Mouse (Mus musculus): ENCODE results near the gene Mgam. TPM values are rescaled to one million over a fixed set of nuclear protein-coding genes. Genes with fewer than 3 reads are reported as not detected.

Mgam gene
- polyA plus RNA-seq, 1 experiment, result 0.18 TPM

- WGBS, result 87% methylated on average over 8 of the region's 8 CpGs
- no peak overlapping the region for H3K27ac ChIP-seq (ENCODE audit: insufficient read depth, low read length)
- H3K4me1 ChIP-seq (ENCODE audit: control insufficient read depth, insufficient read depth, insufficient read length), result no peaks in the 10 kb centered on the region
- no peak for DNase-seq (ENCODE audit: low read depth in 1 of 2, low spot score in 2 of 2)
- H3K36me3 ChIP-seq (ENCODE audit: control insufficient read depth, insufficient read depth, low read length), result no peaks in the 10 kb centered on the region
- TF ChIP-seq CTCF (IDR thresholded peaks at IDR 0.05; ENCODE audit: extremely low read depth, insufficient read depth, insufficient read length, insufficient replicate concordance) (no peak), POLR2A (IDR thresholded peaks at IDR 0.05; ENCODE audit: low read depth, low read length) (no peak)
- H3K4me3 ChIP-seq (ENCODE audit: extremely low read depth, insufficient read depth, insufficient read length), result no peak overlapping the region
- no peaks in the 10 kb centered on the region for H3K27me3 ChIP-seq (ENCODE audit: control insufficient read depth, insufficient read depth, low read length)
Measured at GRCm38 (mm10) chr6:40610244-40610643, 18.4 kb upstream of the Mgam start.

GRCm38 (mm10) chr6:40613260-40613852 lies 15.3 kb upstream of the Mgam start, which contains the start of gene Tas2r138:
Gene Tas2r138, minus strand, starts transcription at chr6:40613310.
- Histone ChIP-seq H3K27me3 (ENCODE audit: control insufficient read depth, insufficient read depth, low read length) (no peaks in the 10 kb centered on the region), H3K27ac (ENCODE audit: insufficient read depth, low read length) (no peak within 1 kb of the TSS), H3K4me1 (ENCODE audit: control insufficient read depth, insufficient read depth, insufficient read length) (no peaks in the 10 kb centered on the region), H3K36me3 (ENCODE audit: control insufficient read depth, insufficient read depth, low read length) (no peaks in the 10 kb centered on the region), H3K4me3 (ENCODE audit: extremely low read depth, insufficient read depth, insufficient read length) (no peak within 1 kb of the TSS)
- DNase-seq (ENCODE audit: low read depth in 1 of 2, low spot score in 2 of 2), result no peak
- WGBS, result 89% methylated on average over 4 of the region's 4 CpGs
- TF ChIP-seq CTCF (IDR thresholded peaks at IDR 0.05; ENCODE audit: extremely low read depth, insufficient read depth, insufficient read length, insufficient replicate concordance), result no peak

GRCm38 (mm10) chr6:40617965-40618364 lies 10.7 kb upstream of the Mgam start:
- Histone ChIP-seq H3K36me3 (ENCODE audit: control insufficient read depth, insufficient read depth, low read length) (no peaks in the 10 kb centered on the region), H3K4me3 (ENCODE audit: extremely low read depth, insufficient read depth, insufficient read length) (no peak overlapping the region), H3K27me3 (ENCODE audit: control insufficient read depth, insufficient read depth, low read length) (no peaks in the 10 kb centered on the region), H3K27ac (ENCODE audit: insufficient read depth, low read length) (no peak overlapping the region), H3K4me1 (ENCODE audit: control insufficient read depth, insufficient read depth, insufficient read length) (no peaks in the 10 kb centered on the region)
- peak; percentile 42; the same call in 1 of the 2 replicates for TF ChIP-seq CTCF (IDR thresholded peaks at IDR 0.05; ENCODE audit: extremely low read depth, insufficient read depth, insufficient read length, insufficient replicate concordance)
- no peak for TF ChIP-seq POLR2A (IDR thresholded peaks at IDR 0.05; ENCODE audit: low read depth, low read length)
- no peak for DNase-seq (ENCODE audit: low read depth in 1 of 2, low spot score in 2 of 2)
- WGBS, result 8% methylated on average over 2 of the region's 2 CpGs

GRCm38 (mm10) chr6:40626111-40626510 lies 2.5 kb upstream of the Mgam start:
- Histone ChIP-seq H3K36me3 (ENCODE audit: control insufficient read depth, insufficient read depth, low read length) (no peaks in the 10 kb centered on the region), H3K4me3 (ENCODE audit: extremely low read depth, insufficient read depth, insufficient read length) (no peak overlapping the region), H3K27ac (ENCODE audit: insufficient read depth, low read length) (no peak overlapping the region), H3K4me1 (ENCODE audit: control insufficient read depth, insufficient read depth, insufficient read length) (no peaks in the 10 kb centered on the region), H3K27me3 (ENCODE audit: control insufficient read depth, insufficient read depth, low read length) (no peaks in the 10 kb centered on the region)
- no peak for DNase-seq (ENCODE audit: low read depth in 1 of 2, low spot score in 2 of 2)
- no peak for TF ChIP-seq CTCF (IDR thresholded peaks at IDR 0.05; ENCODE audit: extremely low read depth, insufficient read depth, insufficient read length, insufficient replicate concordance)
- TF ChIP-seq POLR2A (IDR thresholded peaks at IDR 0.05; ENCODE audit: low read depth, low read length), result no peak
- WGBS, result 77% methylated on average over 1 of the region's 1 CpGs

- 92% methylated on average over 1 of the region's 1 CpGs for WGBS
- no peak overlapping the region for H3K27ac ChIP-seq (ENCODE audit: insufficient read depth, low read length)
Measured at GRCm38 (mm10) chr6:40634640-40635071, 6.0 kb downstream of the Mgam start.

GRCm38 (mm10) chr6:40635559-40635958 lies 6.9 kb downstream of the Mgam start:
- no peak for DNase-seq (ENCODE audit: low read depth in 1 of 2, low spot score in 2 of 2)
- H3K27ac ChIP-seq (ENCODE audit: insufficient read depth, low read length), result no peak overlapping the region
- no peak for TF ChIP-seq POLR2A (IDR thresholded peaks at IDR 0.05; ENCODE audit: low read depth, low read length)
- no peak for TF ChIP-seq CTCF (IDR thresholded peaks at IDR 0.05; ENCODE audit: extremely low read depth, insufficient read depth, insufficient read length, insufficient replicate concordance)
- no peak overlapping the region for H3K4me3 ChIP-seq (ENCODE audit: extremely low read depth, insufficient read depth, insufficient read length)
- WGBS, result 83% methylated on average over 6 of the region's 6 CpGs
- no peaks in the 10 kb centered on the region for H3K4me1 ChIP-seq (ENCODE audit: control insufficient read depth, insufficient read depth, insufficient read length)
- H3K36me3 ChIP-seq (ENCODE audit: control insufficient read depth, insufficient read depth, low read length), result no peaks in the 10 kb centered on the region
- H3K27me3 ChIP-seq (ENCODE audit: control insufficient read depth, insufficient read depth, low read length), result no peaks in the 10 kb centered on the region

More at GRCm38 (mm10) chr6:40634640-40635071, 6.0 kb downstream of the Mgam start:
- DNase-seq (ENCODE audit: low read depth in 1 of 2, low spot score in 2 of 2), result no peak
- no peak for TF ChIP-seq CTCF (IDR thresholded peaks at IDR 0.05; ENCODE audit: extremely low read depth, insufficient read depth, insufficient read length, insufficient replicate concordance)
- Histone ChIP-seq H3K4me3 (ENCODE audit: extremely low read depth, insufficient read depth, insufficient read length) (no peak overlapping the region), H3K4me1 (ENCODE audit: control insufficient read depth, insufficient read depth, insufficient read length) (no peaks in the 10 kb centered on the region), H3K36me3 (ENCODE audit: control insufficient read depth, insufficient read depth, low read length) (no peaks in the 10 kb centered on the region), H3K27me3 (ENCODE audit: control insufficient read depth, insufficient read depth, low read length) (no peaks in the 10 kb centered on the region)

- Histone ChIP-seq H3K36me3 (ENCODE audit: control insufficient read depth, insufficient read depth, low read length) (no peaks in the 10 kb centered on the region), H3K4me1 (ENCODE audit: control insufficient read depth, insufficient read depth, insufficient read length) (no peaks in the 10 kb centered on the region), H3K27me3 (ENCODE audit: control insufficient read depth, insufficient read depth, low read length) (no peaks in the 10 kb centered on the region), H3K27ac (ENCODE audit: insufficient read depth, low read length) (no peak overlapping the region), H3K4me3 (ENCODE audit: extremely low read depth, insufficient read depth, insufficient read length) (no peak overlapping the region)
- no peak for DNase-seq (ENCODE audit: low read depth in 1 of 2, low spot score in 2 of 2)
- TF ChIP-seq CTCF (IDR thresholded peaks at IDR 0.05; ENCODE audit: extremely low read depth, insufficient read depth, insufficient read length, insufficient replicate concordance) (no peak), POLR2A (IDR thresholded peaks at IDR 0.05; ENCODE audit: low read depth, low read length) (no peak)
- WGBS, result 89% methylated on average over 5 of the region's 5 CpGs
Measured at GRCm38 (mm10) chr6:40637755-40638154, 9.1 kb downstream of the Mgam start.

Data from spleen, adult 2 months (tissue).